In genomic region chr1:87510166-87510691, GRCm38 (mm10) we compare ENCODE assay signal across 8 mouse cellular contexts. TPM values are rescaled to one million over a fixed set of nuclear protein-coding genes. Genes with fewer than 3 reads are reported as not detected.
DNase-seq lines count a peak whose midpoint lies in the region; ATAC-seq and TF ChIP-seq lines count a peak whose summit lies in the region.
"Had no signal": no experiment of that assay in that cellular context is flagged by ENCODE, and none has a peak within 500 bp of the region (broad histone marks: within the 10 kb centered on the region; RNA-seq: fewer than 3 reads in every experiment).

No protein-coding gene starts in this region.

- peak; percentile 9 for DNase-seq in ES-E14 (ENCODE audit: low read depth, low spot score)
- DNase-seq in embryo, embryonic 11 days, result peak; percentile 85
- DNase-seq in heart, postnatal 36 days, result peak; percentile 11 to 33
- DNase-seq in left cerebral cortex, postnatal 25 days (ENCODE audit: low spot score in 2 of 2), result peak; percentile 71 to 80

- peak overlapping the region; percentile 54; the same call in 1 of the 2 replicates for H3K9ac ChIP-seq in ES-E14 (ENCODE audit: insufficient read depth, low read depth, low read length, poor library complexity, severe bottlenecking)
- peak overlapping the region; percentile 75 for H3K9ac ChIP-seq in midbrain, embryonic 15.5 days
- peak overlapping the region; percentile 77 for H3K9ac ChIP-seq in stomach, embryonic 16.5 days (ENCODE audit: low read length)

- H3K27me3 ChIP-seq in midbrain, embryonic 15.5 days (replicated peaks), result peaks cover 23% of the 10 kb centered on the region
- peaks cover 7% of the 10 kb centered on the region for H3K27me3 ChIP-seq in stomach, embryonic 16.5 days (ENCODE audit: control insufficient read depth, insufficient read depth, low read length)

- in situ Hi-C loops in ES-E14 (cut with MboI; ENCODE audit: low sequenced_read_pairs in 2 of 2, unreplicated experiment in 2 of 2), result no loop called here

- no peaks in the 10 kb centered on the region for H3K4me1 ChIP-seq in ES-E14 (ENCODE audit: control insufficient read depth in 2 of 2, insufficient read depth in 2 of 2, low read length in 2 of 2, poor library complexity in 1 of 2)
- H3K4me1 ChIP-seq in midbrain, embryonic 15.5 days, result peaks cover 20% of the 10 kb centered on the region
- H3K4me1 ChIP-seq in stomach, embryonic 16.5 days (ENCODE audit: control insufficient read depth, insufficient read depth, low read length), result peaks cover 7% of the 10 kb centered on the region

- no peaks in the 10 kb centered on the region for H3K9me3 ChIP-seq in ES-E14 (ENCODE audit: control insufficient read depth, insufficient read depth, low read depth, low read length)
- H3K9me3 ChIP-seq in midbrain, embryonic 15.5 days, result no peaks in the 10 kb centered on the region
- no peaks in the 10 kb centered on the region for H3K9me3 ChIP-seq in stomach, embryonic 16.5 days (replicated peaks; ENCODE audit: control insufficient read depth, low read length)

- peak overlapping the region; percentile 64 to 76 for H3K4me3 ChIP-seq in ES-E14 (ENCODE audit: insufficient read depth in 1 of 2, low read depth in 1 of 2, low read length in 2 of 2, poor library complexity in 1 of 2, severe bottlenecking in 1 of 2)
- H3K4me3 ChIP-seq in midbrain, embryonic 15.5 days, result peak overlapping the region; percentile 83
- H3K4me3 ChIP-seq in stomach, embryonic 16.5 days (replicated peaks; ENCODE audit: low read length), result peak overlapping the region; percentile 70

- H3K4me2 ChIP-seq in midbrain, embryonic 15.5 days, result peak overlapping the region; percentile 87
- peak overlapping the region; percentile 99 for H3K4me2 ChIP-seq in stomach, embryonic 16.5 days (ENCODE audit: low read depth, low read length)

- intact Hi-C loops in heart, postnatal 36 days (cut with DNase I), result no loop called here
- intact Hi-C loops in left cerebral cortex, postnatal 25 days (cut with DNase I), result loop anchor here (2.0 kb wide), 1 partner anchor 169 kb away; no protein-coding TSS in a partner anchor

- WGBS in midbrain, embryonic 15.5 days, result 0% methylated on average over 49 of the region's 61 CpGs
- under 1% methylated on average over 53 of the region's 61 CpGs for WGBS in stomach, embryonic 16.5 days

- H3K36me3 ChIP-seq in ES-E14 (ENCODE audit: control insufficient read depth, insufficient read depth, low read length, poor library complexity, severe bottlenecking), result no peaks in the 10 kb centered on the region
- H3K36me3 ChIP-seq in midbrain, embryonic 15.5 days (replicated peaks), result no peaks in the 10 kb centered on the region
- H3K36me3 ChIP-seq in stomach, embryonic 16.5 days (ENCODE audit: control insufficient read depth, insufficient read depth, low read length), result no peaks in the 10 kb centered on the region

- peak; percentile 26 for ATAC-seq in CD4-positive, CD25-positive, alpha-beta regulatory T cell, adult 4 months
- peak; percentile 92 for ATAC-seq in midbrain, embryonic 15.5 days (replicated peaks)
- ATAC-seq in stomach, embryonic 16.5 days (ENCODE audit: insufficient read depth, low FRiP score), result peak; percentile 76; the same call in 1 of the 2 replicates

- no peak overlapping the region for H3K27ac ChIP-seq in ES-E14 (ENCODE audit: insufficient read depth, low read depth, low read length, poor library complexity, severe bottlenecking)
- H3K27ac ChIP-seq in midbrain, embryonic 15.5 days, result peak overlapping the region; percentile 48
- H3K27ac ChIP-seq in stomach, embryonic 16.5 days (ENCODE audit: low read length), result no peak overlapping the region

TF ChIP-seq in ES-E14, 5 proteins besides CTCF, POLR2A, EP300 and RAD21:
- no peak for TF ChIP-seq ZC3H11A (IDR thresholded peaks at IDR 0.05; ENCODE audit: borderline replicate concordance, low read depth, low read length)
- no peak for TF ChIP-seq MAFK (IDR thresholded peaks at IDR 0.05; ENCODE audit: insufficient read depth, low read depth, low read length)
- TF ChIP-seq HCFC1 (IDR thresholded peaks at IDR 0.05; ENCODE audit: borderline replicate concordance, insufficient read depth, low read length), result no peak
- no peak for TF ChIP-seq ZNF384 (IDR thresholded peaks at IDR 0.05; ENCODE audit: low read depth, low read length)

RNA-seq across cellular contexts. Expression of gene Neu2, which starts 0.5 kb away (rescaled TPM):
- not detected for polyA plus RNA-seq in CD4-positive, CD25-positive, alpha-beta regulatory T cell, adult 4 months (2017; shearing (Covaris generic))
- total RNA-seq in ES-E14 (2012; rRNA removed), result not detected in 2 replicates
- total RNA-seq in heart, postnatal 36 days (2021), result not detected
- 1 to 10 TPM; 7.3 to 9.7 TPM for total RNA-seq in left cerebral cortex, postnatal 25 days (2021)
- polyA plus RNA-seq in midbrain, embryonic 15.5 days (2015; fragmentation: Nextera tagmentation; extraction: Ambion mirVana), result 0.15 and 0.46 TPM in 2 replicates
- polyA plus RNA-seq in stomach, embryonic 16.5 days (2015; fragmentation: Nextera tagmentation; extraction: Ambion mirVana), result 2.8 and 3.1 TPM in 2 replicates

RNA-seq across cellular contexts. Expression of gene Snorc, which starts 40.2 kb away (rescaled TPM):
- polyA plus RNA-seq in CD4-positive, CD25-positive, alpha-beta regulatory T cell, adult 4 months (2017; shearing (Covaris generic)), result not detected
- 1.3 TPM in 1 of 2 replicates, not detected in the other for total RNA-seq in ES-E14 (2012; rRNA removed)
- not detected for total RNA-seq in heart, postnatal 36 days (2021)
- under 1 TPM in 1 of 2 experiments, not detected in 1; 0.87 TPM for total RNA-seq in left cerebral cortex, postnatal 25 days (2021)
- 0.83 and 1.1 TPM in 2 replicates for polyA plus RNA-seq in midbrain, embryonic 15.5 days (2015; fragmentation: Nextera tagmentation; extraction: Ambion mirVana)
- not detected in 2 replicates for polyA plus RNA-seq in stomach, embryonic 16.5 days (2015; fragmentation: Nextera tagmentation; extraction: Ambion mirVana)
- total RNA-seq: gastrocnemius, postnatal 4 days had no signal

Comparison
In these comparisons a context has a peak if more than half of its experiments do, and no peak if none do; other contexts are left out.
1. ATAC-seq: peak in every context shown above with its lines; median percentile 92 in midbrain, embryonic 15.5 days; 76 in stomach, embryonic 16.5 days; 26 in CD4-positive, CD25-positive, alpha-beta regulatory T cell, adult 4 months.
2. DNase-seq: peak in every context shown above with its lines; median percentile 85 in embryo, embryonic 11 days; 76 in left cerebral cortex, postnatal 25 days; 22 in heart, postnatal 36 days; 9 in ES-E14.